Mouse (Mus musculus) adrenal gland, postnatal 25 days (tissue): ENCODE data around the gene Upk3bl. TPM values are rescaled to one million over a fixed set of nuclear protein-coding genes. Genes with fewer than 3 reads are reported as not detected.

Experiments used
- DNase-seq: peaks from one replicate; pipeline ENCODE4 v3.0.0; 2021; ENCODE audit warnings: mixed read lengths
- long read RNA-seq: library from polyadenylated mRNA; stranded (forward); transcript quantifications from one replicate; pipeline ENCODE4 v2.0.0, GENCODE M21; 2021
- total RNA-seq: library from RNA; stranded (reverse); gene quantifications from 2 replicates; pipeline ENCODE4 v1.2.3, GENCODE M21; 2021

Upk3bl gene
- total RNA-seq = not detected in 2 replicates
- long read RNA-seq = 0 reads

- DNase-seq = no peak
Measured at GRCm38 (mm10) chr5:136054301-136055077, at the start of gene Upk3bl. TSS of gene Upk3bl (plus strand) at chr5:136054492.

- DNase-seq = no peak
Measured at GRCm38 (mm10) chr5:136004537-136004936, 49.8 kb upstream of the Upk3bl start.

- no peak for DNase-seq
Measured at GRCm38 (mm10) chr5:136007745-136008144, 46.5 kb upstream of the Upk3bl start.

- peak; percentile 32 for DNase-seq
Measured at GRCm38 (mm10) chr5:136014877-136015276, 39.4 kb upstream of the Upk3bl start.

GRCm38 (mm10) chr5:136015586-136015985, 38.7 kb upstream of the Upk3bl start:
- DNase-seq = no peak

GRCm38 (mm10) chr5:136016014-136016876, 38.0 kb upstream of the Upk3bl start:
- peak; percentile 72 for DNase-seq

- no peak for DNase-seq
Measured at GRCm38 (mm10) chr5:136017262-136017661, 37.0 kb upstream of the Upk3bl start.

- no peak for DNase-seq
Measured at GRCm38 (mm10) chr5:136018726-136019125, 35.6 kb upstream of the Upk3bl start.

- no peak for DNase-seq
Measured at GRCm38 (mm10) chr5:136019907-136020306, 34.4 kb upstream of the Upk3bl start.

- peak; percentile 45 for DNase-seq
Measured at GRCm38 (mm10) chr5:136025712-136026111, 28.6 kb upstream of the Upk3bl start.

GRCm38 (mm10) chr5:136026859-136027258, 27.4 kb upstream of the Upk3bl start:
- no peak for DNase-seq

GRCm38 (mm10) chr5:136027612-136028311, 26.5 kb upstream of the Upk3bl start:
- DNase-seq = no peak

GRCm38 (mm10) chr5:136034868-136035267, 19.4 kb upstream of the Upk3bl start:
- DNase-seq = no peak

- DNase-seq = no peak
Measured at GRCm38 (mm10) chr5:136035285-136035684, 19.0 kb upstream of the Upk3bl start.

GRCm38 (mm10) chr5:136036667-136037066, 17.6 kb upstream of the Upk3bl start:
- DNase-seq = no peak

GRCm38 (mm10) chr5:136038258-136039214, 15.8 kb upstream of the Upk3bl start, which contains the start of gene Upk3b:
TSS of gene Upk3b (plus strand) at chr5:136038496.
- no peak for DNase-seq

- no peak for DNase-seq
Measured at GRCm38 (mm10) chr5:136040210-136040609, 14.1 kb upstream of the Upk3bl start.

GRCm38 (mm10) chr5:136041260-136041659, 13.0 kb upstream of the Upk3bl start:
- DNase-seq = no peak

- DNase-seq = no peak
Measured at GRCm38 (mm10) chr5:136041666-136042065, 12.6 kb upstream of the Upk3bl start.

GRCm38 (mm10) chr5:136044865-136045264, 9.4 kb upstream of the Upk3bl start:
- DNase-seq = no peak

GRCm38 (mm10) chr5:136045408-136045807, 8.9 kb upstream of the Upk3bl start:
- DNase-seq = no peak
